Mouse (Mus musculus): ENCODE results near the gene Hyal2. TPM values are rescaled to one million over a fixed set of nuclear protein-coding genes. Genes with fewer than 3 reads are reported as not detected.
A peak's percentile ranks its signal among the peaks of the same experiment; 100 is the strongest.

Gene Hyal2
- total and polyA plus RNA-seq, 3 experiments: 31.3 to 32.0 TPM; not detected in 1

GRCm38 (mm10) chr9:107587833-107588639, 20.3 kb downstream of the Hyal2 start (continued):
- TF ChIP-seq ETS1 (IDR thresholded peaks at IDR 0.05; ENCODE audit: low read depth, low read length) (peak; percentile 65; the same call in 1 of the 2 replicates), TAL1 (IDR thresholded peaks at IDR 0.05; ENCODE audit: low read length) (peak; percentile 93), GABPA (IDR thresholded peaks at IDR 0.05; ENCODE audit: low read depth, low read length) (no peak), RAD21 (IDR thresholded peaks at IDR 0.05; ENCODE audit: low read depth, low read length) (no peak), MAX (IDR thresholded peaks at IDR 0.05; ENCODE audit: low read length) (peak; percentile 97), E2F4 (IDR thresholded peaks at IDR 0.05; ENCODE audit: borderline replicate concordance, low read depth, low read length) (no peak), TBP (IDR thresholded peaks at IDR 0.05; ENCODE audit: low read depth, low read length) (peak; percentile 26; the same call in 1 of the 2 replicates), ZKSCAN1 (IDR thresholded peaks at IDR 0.05; ENCODE audit: low read depth, low read length) (no peak), CHD2 (IDR thresholded peaks at IDR 0.05; ENCODE audit: low read length) (no peak)

- Histone ChIP-seq H3K27ac (ENCODE audit: control insufficient read depth, low read depth, low read length) (peak overlapping the region; percentile 99), H3K9me3 (replicated peaks; ENCODE audit: insufficient read depth, low read length) (no peaks in the 10 kb centered on the region), H3K4me1 (ENCODE audit: control insufficient read depth in 1 of 2, insufficient read depth in 2 of 2, low read length in 2 of 2) (peaks cover 16 to 26% of the 10 kb centered on the region in 2 experiments; a peak in 3 of 4 replicates), H3K27me3 (ENCODE audit: control insufficient read depth in 1 of 2, insufficient read depth in 2 of 2, low read length in 2 of 2) (no peaks in the 10 kb centered on the region), H3K36me3 (ENCODE audit: control insufficient read depth in 1 of 2, insufficient read depth in 2 of 2, low read length in 2 of 2) (peaks cover 5 to 27% of the 10 kb centered on the region in 2 experiments; a peak in 3 of 4 replicates), H3K79me2 (ENCODE audit: control insufficient read depth, insufficient read depth, low read length, poor library complexity) (peaks cover 34% of the 10 kb centered on the region), H3K9ac (ENCODE audit: control insufficient read depth, low read depth, low read length, poor library complexity, severe bottlenecking) (peak overlapping the region; percentile 99), H3K4me3 (ENCODE audit: control insufficient read depth in 1 of 2, insufficient read depth in 1 of 2, low read depth in 2 of 2, low read length in 2 of 2) (peak overlapping the region; percentile 55 to 86)
- peak; percentile 95 for DNase-seq (ENCODE audit: low read depth, low spot score)
- TF ChIP-seq ZMIZ1 (IDR thresholded peaks at IDR 0.05; ENCODE audit: low read depth, low read length) (no peak; the same call in 1 of the 2 replicates), MEF2A (IDR thresholded peaks at IDR 0.05; ENCODE audit: extremely low read depth, insufficient replicate concordance, low read depth, low read length, poor library complexity, severe bottlenecking) (0 out of 2 replicates have a peak, but pooled peaks have one; percentile 17), ZC3H11A (IDR thresholded peaks at IDR 0.05; ENCODE audit: low read depth, low read length) (no peak), ZNF384 (IDR thresholded peaks at IDR 0.05; ENCODE audit: low read depth, low read length) (no peak; the same call in 1 of the 2 replicates), POLR2AphosphoS5 (IDR thresholded peaks at IDR 0.05; ENCODE audit: borderline replicate concordance, low read depth, low read length) (no peak), CTCF (IDR thresholded peaks at IDR 0.05 in 2 of 3, conservative IDR thresholded peaks at IDR 0.05 in 1 of 3; ENCODE audit: control insufficient read depth in 1 of 3, insufficient read depth in 1 of 3, low read depth in 2 of 3, low read length in 3 of 3, poor library complexity in 1 of 3, severe bottlenecking in 1 of 3) (peak in 1 of 3 experiments; percentile 10; a peak in 1 of 6 replicates), ELF1 (IDR thresholded peaks at IDR 0.05; ENCODE audit: low read depth, low read length) (peak; percentile 85), JUND (IDR thresholded peaks at IDR 0.05; ENCODE audit: low read depth, low read length) (no peak), CHD1 (IDR thresholded peaks at IDR 0.05; ENCODE audit: low read depth, low read length) (no peak), E2F4 (IDR thresholded peaks at IDR 0.05; ENCODE audit: borderline replicate concordance, low read depth, low read length) (no peak), GATA1 (IDR thresholded peaks at IDR 0.05; ENCODE audit: low read depth, low read length) (peak; percentile 42; the same call in 1 of the 2 replicates), SMC3 (IDR thresholded peaks at IDR 0.05; ENCODE audit: low read depth, low read length) (no peak), SIN3A (IDR thresholded peaks at IDR 0.05; ENCODE audit: low read length) (peak; percentile 92), CHD2 (IDR thresholded peaks at IDR 0.05; ENCODE audit: low read length) (no peak), USF2 (IDR thresholded peaks at IDR 0.05; ENCODE audit: borderline replicate concordance in 1 of 2, insufficient read depth in 1 of 2, low read depth in 1 of 2, low read length in 2 of 2) (no peak), RCOR1 (IDR thresholded peaks at IDR 0.05; ENCODE audit: low read depth, low read length) (peak; percentile 41; the same call in 1 of the 2 replicates), ETS1 (IDR thresholded peaks at IDR 0.05; ENCODE audit: low read depth, low read length) (peak; percentile 91), KAT2A (conservative IDR thresholded peaks at IDR 0.05; ENCODE audit: low read depth, low read length) (no peak), MAFK (IDR thresholded peaks at IDR 0.05; ENCODE audit: borderline replicate concordance, low read depth, low read length) (no peak), NRF1 (IDR thresholded peaks at IDR 0.05; ENCODE audit: insufficient read depth, low read depth, low read length, poor library complexity, severe bottlenecking) (peak; percentile 69), USF1 (IDR thresholded peaks at IDR 0.05; ENCODE audit: low read depth, low read length) (peak; percentile 24; the same call in 1 of the 2 replicates), MAZ (IDR thresholded peaks at IDR 0.05; ENCODE audit: low read depth, low read length) (0 out of 2 replicates have a peak, but pooled peaks have one; percentile 68), POLR2A (IDR thresholded peaks at IDR 0.05; ENCODE audit: control insufficient read depth in 1 of 2, insufficient read depth in 1 of 2, low read depth in 1 of 2, low read length in 2 of 2, poor library complexity in 1 of 2) (peak in 1 of 2 experiments; percentile 26; a peak in 1 of 4 replicates), NELFE (IDR thresholded peaks at IDR 0.05; ENCODE audit: low read depth, low read length) (peak; percentile 55), POLR2AphosphoS2 (IDR thresholded peaks at IDR 0.05; ENCODE audit: low read length) (peak; percentile 78), RAD21 (IDR thresholded peaks at IDR 0.05; ENCODE audit: low read depth, low read length) (no peak)
These were observed 22.5 kb downstream of the Hyal2 start for GRCm38 (mm10) chr9:107590058-107590772.

All from MEL (cell line).